Mouse (Mus musculus): ENCODE results near the gene Ankrd37.

Gene Ankrd37

DNA sequence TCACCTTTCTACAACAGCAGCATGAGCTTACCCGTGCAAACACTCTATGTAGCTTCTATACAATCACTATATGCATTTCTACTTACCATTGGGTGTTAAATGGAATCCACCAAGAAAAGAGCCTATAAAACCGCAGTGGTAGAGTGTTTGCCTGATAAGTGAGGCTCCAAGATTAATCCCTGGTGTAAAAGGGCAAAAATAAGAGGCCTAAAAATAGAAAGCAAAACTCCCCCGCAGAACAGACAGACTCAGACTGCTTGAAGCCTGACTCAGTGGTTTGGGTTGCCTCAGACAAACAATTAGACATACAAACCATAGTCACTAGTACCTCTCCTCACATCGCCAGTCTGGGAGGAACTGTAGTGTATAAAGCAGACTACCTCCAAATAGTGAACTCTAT lies at the start of gene Ankrd37:
Ankrd37 (minus strand) TSS at position 112 of the 400 bp plus-strand sequence.
- DNase-seq, result no peak

- no peak for DNase-seq
Observed at GRCm38 (mm10) chr8:46040260-46040659, 34.8 kb upstream of the Ankrd37 start.

GRCm38 (mm10) chr8:46039666-46040065 lies 34.2 kb upstream of the Ankrd37 start:
- DNase-seq, result no peak

DNA sequence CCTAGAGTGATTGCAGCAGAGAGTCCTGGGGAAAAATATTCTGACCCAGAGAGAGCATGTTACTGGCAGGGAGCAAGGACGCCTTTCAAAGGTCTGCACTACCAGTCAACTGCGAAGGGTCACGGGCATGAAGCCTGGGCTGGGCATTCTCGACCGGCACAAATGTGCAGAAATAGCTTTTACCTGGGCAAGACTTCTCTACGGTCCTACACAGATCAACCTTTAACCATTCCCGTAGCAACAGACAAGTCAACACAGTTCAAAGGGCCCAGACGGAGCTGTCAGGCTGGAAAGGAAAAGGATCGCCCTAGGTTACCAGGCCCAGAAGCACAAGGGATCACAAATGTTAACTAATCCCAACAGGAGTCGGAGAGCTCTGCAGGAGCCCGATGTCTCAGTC lies 30.7 kb upstream of the Ankrd37 start:
- DNase-seq, result no peak

DNA sequence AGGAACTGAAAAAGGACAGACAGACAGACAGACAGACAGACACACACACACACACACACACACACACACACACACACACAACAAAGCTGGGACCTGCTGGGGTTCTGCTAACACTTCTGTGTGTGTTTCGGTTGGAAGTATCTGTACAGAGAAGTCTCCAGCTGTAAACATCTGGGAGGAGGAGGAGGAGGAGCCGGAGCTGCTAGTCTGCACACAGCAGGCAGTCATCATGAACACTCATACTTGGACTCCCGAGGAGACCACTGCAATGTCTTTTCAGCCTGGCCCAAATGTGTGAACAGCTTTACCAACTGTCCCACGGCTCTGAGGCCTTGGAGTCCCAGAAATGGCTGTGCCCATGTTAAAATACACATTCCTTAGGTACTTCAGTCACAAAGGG lies 18.9 kb upstream of the Ankrd37 start:
- peak; percentile 92 for DNase-seq

- peak; percentile 91 for DNase-seq
Observed at GRCm38 (mm10) chr8:46022758-46023157, 17.3 kb upstream of the Ankrd37 start.

- peak; percentile 98 for DNase-seq
Observed at GRCm38 (mm10) chr8:46022203-46022602, 16.7 kb upstream of the Ankrd37 start.

GRCm38 (mm10) chr8:46010746-46011680 lies 5.5 kb upstream of the Ankrd37 start:
- DNase-seq, result peak; percentile 92

GRCm38 (mm10) chr8:46010306-46010705 lies 4.8 kb upstream of the Ankrd37 start:
- peak; percentile 92 for DNase-seq

- no peak for DNase-seq
Observed at GRCm38 (mm10) chr8:46007050-46007672, 1.7 kb upstream of the Ankrd37 start.

DNA sequence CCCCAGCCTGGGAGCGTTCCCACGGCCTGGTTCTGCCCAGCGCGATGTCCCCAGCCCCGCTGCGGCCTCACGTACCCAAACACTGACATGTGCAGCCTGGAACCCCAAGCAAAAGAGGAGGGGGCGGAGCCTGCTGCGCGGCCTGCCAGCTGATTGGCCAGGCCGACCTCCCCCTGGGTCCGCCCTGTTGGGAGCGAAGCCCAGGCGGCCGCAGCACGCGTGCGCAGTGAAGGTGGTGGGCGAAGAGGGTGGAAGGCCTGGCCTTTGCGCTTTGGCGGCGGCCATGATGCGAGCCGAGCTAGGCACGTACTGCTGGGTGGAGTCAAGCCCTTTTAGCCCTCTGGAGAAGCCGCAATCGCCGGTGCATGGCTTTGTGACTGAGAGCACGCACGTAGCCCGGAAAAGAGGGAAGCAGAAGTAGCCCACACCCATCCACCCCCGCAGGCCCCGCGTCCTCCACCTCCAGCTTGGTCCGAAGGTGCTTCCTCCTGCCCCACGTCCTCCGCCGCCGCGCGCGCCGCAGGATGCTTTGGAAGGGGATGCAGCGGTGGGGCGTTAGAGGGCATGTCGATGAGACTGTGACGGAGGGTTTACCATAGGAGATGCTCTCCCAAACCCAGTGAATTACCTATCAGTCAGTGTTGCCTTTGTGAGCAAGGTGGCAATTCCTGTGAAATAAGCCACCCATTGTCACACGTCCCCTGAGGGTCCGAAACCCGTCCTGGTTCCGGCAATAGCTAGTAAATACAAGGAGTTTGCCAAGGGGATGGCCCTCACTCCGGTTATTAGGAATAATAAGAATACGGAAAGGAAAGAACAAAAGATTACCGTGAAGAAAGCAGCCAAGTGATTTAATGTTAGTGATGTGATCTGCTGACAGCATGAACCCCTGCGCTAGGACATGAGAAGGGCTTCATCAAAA lies 5.5 kb downstream of the Ankrd37 start:
- DNase-seq, result peak; percentile 100

GRCm38 (mm10) chr8:45999138-45999783 lies 6.2 kb downstream of the Ankrd37 start, which contains the start of gene Lrp2bp:
Lrp2bp (plus strand) TSS chr8:45999303.
- peak; percentile 94 for DNase-seq

- DNase-seq, result no peak
Observed at GRCm38 (mm10) chr8:45998228-45998627, 7.3 kb downstream of the Ankrd37 start.

GRCm38 (mm10) chr8:45995576-45995975 lies 9.9 kb downstream of the Ankrd37 start:
- DNase-seq, result no peak

DNA sequence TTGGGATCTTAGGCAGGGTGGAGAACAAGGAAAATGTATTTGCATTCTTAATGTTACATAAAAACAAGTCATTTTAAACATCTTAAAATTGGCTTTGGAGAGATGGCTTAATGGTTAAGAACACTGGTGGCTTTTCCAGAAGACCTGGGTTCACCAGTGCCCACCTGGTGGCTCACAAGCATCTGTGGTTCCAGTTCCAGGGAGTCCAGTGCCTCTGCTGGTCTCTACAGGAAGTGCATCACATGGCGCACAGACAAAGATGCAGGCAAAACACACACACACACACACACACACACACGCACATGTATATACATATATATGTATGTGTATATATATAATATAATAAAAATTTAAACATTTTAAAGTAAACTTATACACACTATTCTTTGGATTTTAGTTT lies 11.4 kb downstream of the Ankrd37 start:
- no peak for DNase-seq

DNA sequence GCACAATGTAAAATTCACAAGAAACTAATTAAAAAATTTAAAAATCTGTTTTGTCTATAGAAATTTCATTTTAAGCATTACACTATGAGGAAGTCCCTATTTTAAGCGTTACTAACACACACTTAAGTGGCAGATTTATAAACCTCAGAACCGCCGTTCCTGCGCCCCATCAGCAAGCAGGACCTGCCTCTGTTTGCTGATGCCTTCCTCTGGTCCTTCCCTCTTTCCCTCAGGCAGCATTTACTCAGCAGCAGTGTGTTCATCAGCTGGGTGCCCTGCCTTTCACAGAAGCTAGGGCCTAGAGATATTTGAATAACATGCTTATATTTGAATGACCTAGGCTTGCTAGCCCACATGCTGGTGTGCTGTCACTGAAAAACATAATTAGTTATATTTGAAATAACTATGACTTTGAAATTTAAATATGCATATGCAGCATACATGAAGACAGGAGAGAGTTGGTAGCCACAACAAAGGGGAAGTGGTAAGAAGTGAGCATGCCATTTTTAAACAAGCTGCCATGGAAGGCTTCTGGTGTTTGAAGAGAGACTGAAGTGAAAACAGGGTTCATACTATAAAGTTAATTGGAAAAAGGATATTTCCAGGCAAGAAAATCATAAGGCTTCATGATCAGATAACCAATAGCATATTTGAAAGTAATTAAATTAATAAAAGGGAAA lies 14.7 kb downstream of the Ankrd37 start:
- no peak for DNase-seq

DNA sequence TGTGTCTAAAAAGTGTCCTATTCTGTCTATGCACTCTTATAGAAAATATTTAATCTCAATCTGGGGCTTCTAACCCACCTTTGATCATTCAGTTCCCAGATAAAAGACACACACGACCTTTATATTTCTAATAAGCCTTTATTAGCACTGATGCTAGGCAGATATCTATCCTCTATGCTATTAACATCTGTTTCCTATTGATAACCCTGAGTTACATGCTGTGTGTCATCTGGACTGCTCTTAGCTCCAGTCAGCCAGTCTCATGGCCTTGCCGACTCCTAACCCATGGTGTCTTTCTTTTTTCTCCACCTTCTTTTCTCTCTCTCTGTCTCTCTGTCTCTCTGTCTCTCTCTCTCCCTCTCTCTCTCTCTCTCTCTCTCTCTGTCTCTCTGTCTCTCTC lies 17.3 kb downstream of the Ankrd37 start:
- DNase-seq, result no peak

GRCm38 (mm10) chr8:45986665-45987064 lies 18.8 kb downstream of the Ankrd37 start:
- no peak for DNase-seq

- peak; percentile 73 for DNase-seq
Observed at GRCm38 (mm10) chr8:45975837-45976468, 29.6 kb downstream of the Ankrd37 start.

- DNase-seq, result peak; percentile 99
Observed at GRCm38 (mm10) chr8:45975126-45975836, 30.2 kb downstream of the Ankrd37 start, which contains the start of the genes 1700029J07Rik and Ufsp2. 1700029J07Rik (minus strand) TSS chr8:45975252. Ufsp2 (plus strand) TSS chr8:45975528.
